8 mouse cellular contexts compared by ENCODE assay signal in genomic region chr12:24600074-24600473, GRCm38 (mm10).
"Had no signal": no experiment of that assay in that cellular context is flagged by ENCODE, and none has a peak within 500 bp of the region (broad histone marks: within the 10 kb centered on the region; RNA-seq: fewer than 3 reads in every experiment).

No protein-coding gene starts in this region.

- H3K4me2 ChIP-seq: liver, embryonic 13.5 days; lung, embryonic 14.5 days; midbrain, embryonic 13.5 days had no signal

- H3K27ac ChIP-seq: left cerebral cortex, adult 2 months; liver, embryonic 13.5 days; midbrain, embryonic 10.5 days; midbrain, embryonic 13.5 days had no signal

- H3K4me1 ChIP-seq: liver, embryonic 13.5 days; midbrain, embryonic 10.5 days; midbrain, embryonic 13.5 days had no signal

- H3K27me3 ChIP-seq: midbrain, embryonic 13.5 days had no signal

- H3K9me3 ChIP-seq: liver, embryonic 13.5 days; megakaryocyte, embryonic 14.5 days; midbrain, embryonic 10.5 days; midbrain, embryonic 13.5 days had no signal

- H3K4me3 ChIP-seq: layer of hippocampus, adult 2 months; left cerebral cortex, adult 2 months; liver, embryonic 13.5 days; megakaryocyte, embryonic 14.5 days; midbrain, embryonic 10.5 days; midbrain, embryonic 13.5 days; myocyte had no signal

- H3K9ac ChIP-seq: liver, embryonic 13.5 days; lung, embryonic 14.5 days; midbrain, embryonic 13.5 days had no signal

- H3K36me3 ChIP-seq: liver, embryonic 13.5 days; midbrain, embryonic 10.5 days; midbrain, embryonic 13.5 days had no signal
